11 mouse cellular contexts compared by ENCODE assay signal in genomic region chr11:100628862-100629352, GRCm38 (mm10). TPM values are rescaled to one million over a fixed set of nuclear protein-coding genes. Genes with fewer than 3 reads are reported as not detected.
DNase-seq lines count a peak whose midpoint lies in the region; ATAC-seq lines count a peak whose summit lies in the region.
"Had no signal": no experiment of that assay in that cellular context is flagged by ENCODE, and none has a peak within 500 bp of the region (broad histone marks: within the 10 kb centered on the region; RNA-seq: fewer than 3 reads in every experiment).

No protein-coding gene starts in this region.

- ATAC-seq in heart, embryonic 13.5 days (ENCODE audit: extremely low read depth, insufficient number of reproducible peaks, low FRiP score, low TSS enrichment) = no peak
- no peak for ATAC-seq in midbrain, embryonic 11.5 days (ENCODE audit: low FRiP score)
- ATAC-seq in hindbrain, embryonic 12.5 days (ENCODE audit: low FRiP score) = peak; percentile 41; the same call in 1 of the 2 replicates
- ATAC-seq in midbrain, embryonic 15.5 days (replicated peaks) = no peak

- H3K4me3 ChIP-seq in heart, embryonic 13.5 days = no peak overlapping the region
- no peak overlapping the region for H3K4me3 ChIP-seq in midbrain, embryonic 11.5 days (ENCODE audit: low read depth, low read length)
- H3K4me3 ChIP-seq in midbrain, embryonic 10.5 days = no peak overlapping the region
- no peak overlapping the region for H3K4me3 ChIP-seq in hindbrain, embryonic 12.5 days
- H3K4me3 ChIP-seq in midbrain, embryonic 15.5 days = no peak overlapping the region
- H3K4me3 ChIP-seq: heart, adult 2 months had no signal

- peaks cover 43% of the 10 kb centered on the region for H3K27me3 ChIP-seq in heart, embryonic 13.5 days (replicated peaks)
- H3K27me3 ChIP-seq in midbrain, embryonic 11.5 days (ENCODE audit: control insufficient read depth, insufficient read depth, low read length) = no peaks in the 10 kb centered on the region
- H3K27me3 ChIP-seq in midbrain, embryonic 10.5 days (ENCODE audit: low read depth, poor library complexity, severe bottlenecking) = no peaks in the 10 kb centered on the region
- peaks cover 7% of the 10 kb centered on the region; the same call in 1 of the 2 replicates for H3K27me3 ChIP-seq in hindbrain, embryonic 12.5 days
- H3K27me3 ChIP-seq in midbrain, embryonic 15.5 days (replicated peaks) = no peaks in the 10 kb centered on the region

- H3K9ac ChIP-seq in heart, embryonic 13.5 days = peak overlapping the region; percentile 28; the same call in 1 of the 2 replicates
- H3K9ac ChIP-seq in midbrain, embryonic 11.5 days (ENCODE audit: low read length) = peak overlapping the region; percentile 33
- H3K9ac ChIP-seq in hindbrain, embryonic 12.5 days = peak overlapping the region; percentile 29; the same call in 1 of the 2 replicates
- no peak overlapping the region for H3K9ac ChIP-seq in midbrain, embryonic 15.5 days

- H3K4me2 ChIP-seq in heart, embryonic 13.5 days = no peak overlapping the region
- H3K4me2 ChIP-seq in midbrain, embryonic 11.5 days = no peak overlapping the region
- no peak overlapping the region; the same call in 1 of the 2 replicates for H3K4me2 ChIP-seq in hindbrain, embryonic 12.5 days (replicated peaks)
- H3K4me2 ChIP-seq in midbrain, embryonic 15.5 days = no peak overlapping the region

- no peaks in the 10 kb centered on the region for H3K9me3 ChIP-seq in heart, embryonic 13.5 days
- H3K9me3 ChIP-seq in midbrain, embryonic 11.5 days (ENCODE audit: control insufficient read depth, low read length) = no peaks in the 10 kb centered on the region
- no peaks in the 10 kb centered on the region for H3K9me3 ChIP-seq in midbrain, embryonic 10.5 days (replicated peaks)
- H3K9me3 ChIP-seq in hindbrain, embryonic 12.5 days (replicated peaks) = no peaks in the 10 kb centered on the region
- no peaks in the 10 kb centered on the region for H3K9me3 ChIP-seq in midbrain, embryonic 15.5 days

- H3K36me3 ChIP-seq in heart, embryonic 13.5 days = peaks cover 31% of the 10 kb centered on the region
- H3K36me3 ChIP-seq in midbrain, embryonic 11.5 days (ENCODE audit: control insufficient read depth, insufficient read depth, low read length) = peaks cover 13% of the 10 kb centered on the region; the same call in 1 of the 2 replicates
- H3K36me3 ChIP-seq in midbrain, embryonic 10.5 days = peaks cover 35% of the 10 kb centered on the region
- peaks cover 27% of the 10 kb centered on the region for H3K36me3 ChIP-seq in hindbrain, embryonic 12.5 days
- H3K36me3 ChIP-seq in midbrain, embryonic 15.5 days (replicated peaks) = peaks cover 19% of the 10 kb centered on the region; the same call in 1 of the 2 replicates

- DNase-seq in heart, adult 9 months (ENCODE audit: low spot score in 2 of 2) = no peak
- no peak for DNase-seq in midbrain, embryonic 11.5 days (ENCODE audit: low spot score, missing footprints)
- no peak for DNase-seq in midbrain, embryonic 10.5 days (ENCODE audit: low spot score)
- no peak for DNase-seq in adrenal gland, postnatal 25 days
- DNase-seq: cerebellum, adult 11 months; heart, adult 2 months; kidney, adult 8-10 months; thymus, postnatal 4 days had no signal

- H3K4me1 ChIP-seq in heart, embryonic 13.5 days = peaks cover 24% of the 10 kb centered on the region
- peaks cover 4% of the 10 kb centered on the region for H3K4me1 ChIP-seq in midbrain, embryonic 11.5 days (ENCODE audit: control insufficient read depth, insufficient read depth, low read length)
- H3K4me1 ChIP-seq in midbrain, embryonic 10.5 days = peaks cover 17% of the 10 kb centered on the region
- H3K4me1 ChIP-seq in hindbrain, embryonic 12.5 days = peaks cover 15% of the 10 kb centered on the region
- H3K4me1 ChIP-seq in midbrain, embryonic 15.5 days = peaks cover 19% of the 10 kb centered on the region

- WGBS in heart, embryonic 13.5 days = 60% methylated on average over 13 of the region's 13 CpGs
- 63% methylated on average over 13 of the region's 13 CpGs for WGBS in midbrain, embryonic 11.5 days
- WGBS in midbrain, embryonic 10.5 days = 64% methylated on average over 13 of the region's 13 CpGs
- WGBS in hindbrain, embryonic 12.5 days = 43% methylated on average over 13 of the region's 13 CpGs
- 48% methylated on average over 13 of the region's 13 CpGs for WGBS in midbrain, embryonic 15.5 days

- no peak overlapping the region for H3K27ac ChIP-seq in heart, embryonic 13.5 days (replicated peaks)
- H3K27ac ChIP-seq in midbrain, embryonic 11.5 days (ENCODE audit: low read depth, low read length) = no peak overlapping the region
- H3K27ac ChIP-seq in midbrain, embryonic 10.5 days (replicated peaks) = no peak overlapping the region
- H3K27ac ChIP-seq in hindbrain, embryonic 12.5 days = peak overlapping the region; percentile 40
- 0 out of 2 replicates have a peak overlapping the region, but pooled peaks have one; percentile 4 for H3K27ac ChIP-seq in midbrain, embryonic 15.5 days
- H3K27ac ChIP-seq: heart, adult 2 months had no signal

RNA-seq across cellular contexts. Expression of gene Dnajc7, which starts 8.9 kb away (rescaled TPM):
- 172 and 191 TPM in 2 replicates for polyA plus RNA-seq in heart, embryonic 13.5 days (2015; fragmentation: Nextera tagmentation; extraction: Ambion mirVana)
- 96.1 TPM in 2 replicates for polyA plus RNA-seq in midbrain, embryonic 11.5 days (2014; fragmentation: Nextera tagmentation; extraction: Ambion mirVana)
- 268 and 304 TPM in 2 replicates for polyA plus RNA-seq in midbrain, embryonic 10.5 days (2016; fragmentation: Nextera tagmentation; extraction: Ambion mirVana)
- 307 and 311 TPM in 2 replicates for polyA plus RNA-seq in hindbrain, embryonic 12.5 days (2016; fragmentation: Nextera tagmentation; extraction: Ambion mirVana)
- polyA plus RNA-seq in midbrain, embryonic 15.5 days (2015; fragmentation: Nextera tagmentation; extraction: Ambion mirVana) = 298 and 326 TPM in 2 replicates
- 237 and 251 TPM in 2 replicates for total RNA-seq in adrenal gland, postnatal 25 days (2021)

RNA-seq across cellular contexts. Expression of gene Nkiras2, which starts 9.9 kb away (rescaled TPM):
- 67.0 and 67.3 TPM in 2 replicates for polyA plus RNA-seq in heart, embryonic 13.5 days (2015; fragmentation: Nextera tagmentation; extraction: Ambion mirVana)
- 96.4 and 110 TPM in 2 replicates for polyA plus RNA-seq in midbrain, embryonic 11.5 days (2014; fragmentation: Nextera tagmentation; extraction: Ambion mirVana)
- polyA plus RNA-seq in midbrain, embryonic 10.5 days (2016; fragmentation: Nextera tagmentation; extraction: Ambion mirVana) = 101 and 112 TPM in 2 replicates
- 101 and 109 TPM in 2 replicates for polyA plus RNA-seq in hindbrain, embryonic 12.5 days (2016; fragmentation: Nextera tagmentation; extraction: Ambion mirVana)
- polyA plus RNA-seq in midbrain, embryonic 15.5 days (2015; fragmentation: Nextera tagmentation; extraction: Ambion mirVana) = 111 and 115 TPM in 2 replicates
- total RNA-seq in adrenal gland, postnatal 25 days (2021) = 40.3 and 46.8 TPM in 2 replicates

RNA-seq across cellular contexts. Expression of gene Cnp, which starts 54.2 kb away (rescaled TPM):
- polyA plus RNA-seq in heart, embryonic 13.5 days (2015; fragmentation: Nextera tagmentation; extraction: Ambion mirVana) = 18.1 and 20.2 TPM in 2 replicates
- 15.7 and 16.9 TPM in 2 replicates for polyA plus RNA-seq in midbrain, embryonic 11.5 days (2014; fragmentation: Nextera tagmentation; extraction: Ambion mirVana)
- 17.7 and 22.6 TPM in 2 replicates for polyA plus RNA-seq in midbrain, embryonic 10.5 days (2016; fragmentation: Nextera tagmentation; extraction: Ambion mirVana)
- 29.1 and 29.2 TPM in 2 replicates for polyA plus RNA-seq in hindbrain, embryonic 12.5 days (2016; fragmentation: Nextera tagmentation; extraction: Ambion mirVana)
- polyA plus RNA-seq in midbrain, embryonic 15.5 days (2015; fragmentation: Nextera tagmentation; extraction: Ambion mirVana) = 38.3 and 40.0 TPM in 2 replicates
- total RNA-seq in adrenal gland, postnatal 25 days (2021) = 35.4 and 57.8 TPM in 2 replicates

Comparison
In these comparisons a context has a peak if more than half of its experiments do, and no peak if none do; other contexts are left out.
1. H3K27ac ChIP-seq: peak in hindbrain, embryonic 12.5 days (single experiment) and midbrain, embryonic 15.5 days (single experiment); none in heart, embryonic 13.5 days (single experiment), midbrain, embryonic 11.5 days (single experiment) and midbrain, embryonic 10.5 days (single experiment).